Mouse (Mus musculus) hindbrain, postnatal 0 days (tissue): ENCODE measurements around the gene Med28. TPM values are rescaled to one million over a fixed set of nuclear protein-coding genes. Genes with fewer than 3 reads are reported as not detected.
A peak's percentile ranks its signal among the peaks of the same experiment; 100 is the strongest.

Experiments used
- ATAC-seq: fragments of 200-750 bp; cut with Nextera tagmentation; 2 replicates; pipeline ENCODE4 v1.8.0; 2017; ENCODE audit warnings: mild to moderate bottlenecking, moderate TSS enrichment, moderate library complexity
- DNase-seq: peaks from one replicate; pipeline ENCODE4 v3.0.0-alpha.2; 2015; ENCODE audit warnings: low spot score
- H3K27ac ChIP-seq: fragments of 300-500 bp; sonication (generic); 2 replicates; pipeline ENCODE4 v1.5.1; 2014; ENCODE audit warnings: mild to moderate bottlenecking
- H3K27me3 ChIP-seq: fragments of 300-500 bp; sonication (generic); 2 replicates; pipeline ENCODE4 v1.6.1; 2014; ENCODE audit warnings: low read length, mixed read lengths; ENCODE audit not compliant: insufficient read depth
- H3K36me3 ChIP-seq: fragments of 300-500 bp; sonication (generic); 2 replicates; pipeline ENCODE4 v1.6.1; 2014; ENCODE audit warnings: low read length, mixed read lengths; ENCODE audit not compliant: insufficient read depth
- H3K4me1 ChIP-seq: fragments of 300-500 bp; sonication (generic); 2 replicates; pipeline ENCODE4 v1.6.1; 2014; ENCODE audit warnings: antibody characterized with exemption, low read length, mixed read lengths; ENCODE audit not compliant: insufficient read depth
- H3K4me2 ChIP-seq: fragments of 300-500 bp; sonication (generic); 2 replicates; pipeline ENCODE4 v1.6.1; 2014; ENCODE audit warnings: low read depth, mild to moderate bottlenecking, low read length, moderate library complexity, mixed read lengths
- H3K4me3 ChIP-seq: fragments of 300-500 bp; sonication (generic); 2 replicates; pipeline ENCODE4 v1.5.1; 2014; ENCODE audit warnings: low read length
- H3K9ac ChIP-seq: fragments of 300-500 bp; sonication (generic); replicated peaks from 2 replicates; pipeline ENCODE4 v1.6.1; 2014; ENCODE audit warnings: mild to moderate bottlenecking, low read length, moderate library complexity, mixed read lengths
- H3K9me3 ChIP-seq: fragments of 300-500 bp; sonication (generic); 2 replicates; pipeline ENCODE4 v1.6.1; 2016; ENCODE audit warnings: low read length, mixed read lengths
- CTCF ChIP-seq: IDR thresholded peaks from 2 replicates; pipeline ENCODE4 v1.5.1; 2016; ENCODE audit warnings: antibody characterized with exemption, control low read depth, low read depth
- WGBS: fragments of 180-500 bp; shearing (Covaris S2); extraction: QIAGEN DNeasy Blood & Tissue Kit; methylation state at CpG from one replicate; pipeline ENCODE4 v1.1.7; 2014; 5-methylcytosine and 5-hydroxymethylcytosine counted together
- polyA plus RNA-seq: library from polyadenylated mRNA; unstranded; fragments of >200 nt; fragmentation: Nextera tagmentation; extraction: Ambion mirVana; gene quantifications from 2 replicates; pipeline ENCODE4 v1.2.1, GENCODE M21; 2015
- total RNA-seq: library from RNA; depleted of rRNA; stranded (reverse); fragments of >200 nt; gene quantifications from 2 replicates; pipeline ENCODE4 v1.2.3, GENCODE M21; 2014

Med28 gene
- total and polyA plus RNA-seq, 2 experiments from 2014 or later: 71.0 to 222 TPM

- no peak overlapping the region for H3K27ac ChIP-seq
- no peaks in the 10 kb centered on the region for H3K9me3 ChIP-seq
- ATAC-seq (no peak), DNase-seq (no peak)
- WGBS: 78% methylated on average over 7 of the region's 7 CpGs
- H3K36me3 ChIP-seq: no peaks in the 10 kb centered on the region
- H3K27me3 ChIP-seq: no peaks in the 10 kb centered on the region
- H3K4me1 ChIP-seq: no peaks in the 10 kb centered on the region
- H3K4me3 ChIP-seq: no peak overlapping the region
- no peak for TF ChIP-seq CTCF
- no peak overlapping the region for H3K9ac ChIP-seq
- no peak overlapping the region for H3K4me2 ChIP-seq
Observed at GRCm38 (mm10) chr5:45477601-45478000, 42.4 kb upstream of the Med28 start.

GRCm38 (mm10) chr5:45480066-45480465, 40.0 kb upstream of the Med28 start:
- Histone ChIP-seq H3K9ac (no peak overlapping the region), H3K36me3 (no peaks in the 10 kb centered on the region), H3K27me3 (no peaks in the 10 kb centered on the region), H3K9me3 (no peaks in the 10 kb centered on the region), H3K27ac (no peak overlapping the region), H3K4me1 (no peaks in the 10 kb centered on the region), H3K4me2 (no peak overlapping the region), H3K4me3 (no peak overlapping the region)
- no peak for ATAC-seq
- 95% methylated on average over 1 of the region's 1 CpGs for WGBS
- no peak for TF ChIP-seq CTCF
- DNase-seq: no peak

- WGBS: 91% methylated on average over 2 of the region's 2 CpGs
- no peak for ATAC-seq
Observed at GRCm38 (mm10) chr5:45481125-45481524, 38.9 kb upstream of the Med28 start.

GRCm38 (mm10) chr5:45482607-45483006, 37.4 kb upstream of the Med28 start:
- no peak overlapping the region for H3K9ac ChIP-seq
- no peaks in the 10 kb centered on the region for H3K27me3 ChIP-seq
- DNase-seq (no peak), ATAC-seq (no peak)
- H3K4me1 ChIP-seq: no peaks in the 10 kb centered on the region
- H3K4me2 ChIP-seq: no peak overlapping the region
- 84% methylated on average over 3 of the region's 3 CpGs for WGBS
- TF ChIP-seq CTCF: no peak
- no peak overlapping the region for H3K4me3 ChIP-seq
- H3K9me3 ChIP-seq: no peaks in the 10 kb centered on the region
- no peaks in the 10 kb centered on the region for H3K36me3 ChIP-seq
- no peak overlapping the region for H3K27ac ChIP-seq

More at GRCm38 (mm10) chr5:45481125-45481524, 38.9 kb upstream of the Med28 start:
- H3K9ac ChIP-seq: no peak overlapping the region
- H3K4me3 ChIP-seq: no peak overlapping the region
- H3K4me2 ChIP-seq: no peak overlapping the region
- H3K4me1 ChIP-seq: no peaks in the 10 kb centered on the region
- H3K9me3 ChIP-seq: no peaks in the 10 kb centered on the region
- TF ChIP-seq CTCF: no peak
- no peaks in the 10 kb centered on the region for H3K36me3 ChIP-seq
- DNase-seq: no peak
- H3K27me3 ChIP-seq: no peaks in the 10 kb centered on the region
- no peak overlapping the region for H3K27ac ChIP-seq

GRCm38 (mm10) chr5:45483654-45484053, 36.4 kb upstream of the Med28 start:
- H3K27ac ChIP-seq: no peak overlapping the region
- H3K27me3 ChIP-seq: no peaks in the 10 kb centered on the region
- H3K4me2 ChIP-seq: no peak overlapping the region
- no peaks in the 10 kb centered on the region for H3K4me1 ChIP-seq
- no peak overlapping the region for H3K4me3 ChIP-seq
- no peak overlapping the region for H3K9ac ChIP-seq
- no peak for TF ChIP-seq CTCF
- 93% methylated on average over 1 of the region's 1 CpGs for WGBS
- H3K36me3 ChIP-seq: no peaks in the 10 kb centered on the region
- no peak for DNase-seq
- no peak for ATAC-seq
- H3K9me3 ChIP-seq: no peaks in the 10 kb centered on the region

- DNase-seq (no peak), ATAC-seq (no peak)
- WGBS: 78% methylated on average over 4 of the region's 4 CpGs
- H3K4me2 ChIP-seq: no peak overlapping the region
- 0 out of 2 replicates have a peak, but pooled peaks cover 9% of the 10 kb centered on the region for H3K4me1 ChIP-seq
- no peaks in the 10 kb centered on the region for H3K36me3 ChIP-seq
- no peak overlapping the region for H3K4me3 ChIP-seq
- no peak overlapping the region for H3K9ac ChIP-seq
- no peaks in the 10 kb centered on the region for H3K27me3 ChIP-seq
- no peak for TF ChIP-seq CTCF
- H3K9me3 ChIP-seq: no peaks in the 10 kb centered on the region
- no peak overlapping the region for H3K27ac ChIP-seq
Observed at GRCm38 (mm10) chr5:45491776-45492175, 28.3 kb upstream of the Med28 start.

- H3K27ac ChIP-seq: peak within 1 kb of the TSS; percentile 58
- no peaks in the 10 kb centered on the region for H3K27me3 ChIP-seq
- under 1% methylated on average over 77 of the region's 78 CpGs for WGBS
- peak within 1 kb of the TSS; percentile 58 for H3K9ac ChIP-seq
- peak within 1 kb of the TSS; percentile 71 for H3K4me3 ChIP-seq
- H3K36me3 ChIP-seq: 0 out of 2 replicates have a peak, but pooled peaks cover 6% of the 10 kb centered on the region
- ATAC-seq: peak; percentile 97
- peak; percentile 97 for DNase-seq
- H3K9me3 ChIP-seq: no peaks in the 10 kb centered on the region
- peak; percentile 48 for TF ChIP-seq CTCF
- peak within 1 kb of the TSS; percentile 72 for H3K4me2 ChIP-seq
- 0 out of 2 replicates have a peak, but pooled peaks cover 9% of the 10 kb centered on the region for H3K4me1 ChIP-seq
Observed at GRCm38 (mm10) chr5:45493191-45494092, 26.6 kb upstream of the Med28 start, which contains the start of gene Lap3. Gene Lap3 (plus strand): TSS chr5:45493374.
